Mouse (Mus musculus) forebrain, embryonic 11.5 days (tissue): ENCODE results near the gene Igfbp5. TPM values are rescaled to one million over a fixed set of nuclear protein-coding genes. Genes with fewer than 3 reads are reported as not detected.
A peak's percentile ranks its signal among the peaks of the same experiment; 100 is the strongest.

Experiments
- ATAC-seq: fragments of 200-750 bp; cut with Nextera tagmentation; replicated peaks from 2 replicates; pipeline ENCODE4 v1.8.0; 2017; ENCODE audit warnings: moderate TSS enrichment; ENCODE audit not compliant: low FRiP score
- DNase-seq: peaks from one replicate; pipeline ENCODE4 v3.0.0-alpha.2; 2017; ENCODE audit warnings: low spot score
- H3K27ac ChIP-seq: fragments of 300-500 bp; sonication (generic); 2 replicates; pipeline ENCODE4 v1.5.1; 2014; ENCODE audit warnings: low read depth, low read length
- H3K27me3 ChIP-seq: fragments of 300-500 bp; sonication (generic); 2 replicates; pipeline ENCODE4 v1.6.1; 2014; ENCODE audit warnings: mild to moderate bottlenecking, low read length, mixed read lengths; ENCODE audit not compliant: control insufficient read depth, insufficient read depth
- H3K36me3 ChIP-seq: fragments of 300-500 bp; sonication (generic); 2 replicates; pipeline ENCODE4 v1.6.1; 2014; ENCODE audit warnings: mild to moderate bottlenecking, low read length, moderate library complexity, mixed read lengths; ENCODE audit not compliant: control insufficient read depth, insufficient read depth
- H3K4me1 ChIP-seq: fragments of 300-500 bp; sonication (generic); replicated peaks from 2 replicates; pipeline ENCODE4 v1.6.1; 2014; ENCODE audit warnings: low read length, mixed read lengths; ENCODE audit not compliant: control insufficient read depth, insufficient read depth
- H3K4me2 ChIP-seq: fragments of 300-500 bp; sonication (generic); 2 replicates; pipeline ENCODE4 v1.6.1; 2014; ENCODE audit warnings: low read depth, mild to moderate bottlenecking, low read length, moderate library complexity, mixed read lengths; ENCODE audit not compliant: severe bottlenecking
- H3K4me3 ChIP-seq: fragments of 300-500 bp; sonication (generic); 2 replicates; pipeline ENCODE4 v1.5.1; 2014; ENCODE audit warnings: low read depth, low read length
- H3K9ac ChIP-seq: fragments of 300-500 bp; sonication (generic); 2 replicates; pipeline ENCODE4 v1.6.1; 2014; ENCODE audit warnings: low read length
- H3K9me3 ChIP-seq: fragments of 300-500 bp; sonication (generic); 2 replicates; pipeline ENCODE4 v1.6.1; 2016; ENCODE audit warnings: low read length, mixed read lengths; ENCODE audit not compliant: control insufficient read depth
- WGBS: fragments of 180-500 bp; shearing (Covaris S2); extraction: QIAGEN DNeasy Blood & Tissue Kit; methylation state at CpG from one replicate; pipeline ENCODE4 v1.1.7; 2014; 5-methylcytosine and 5-hydroxymethylcytosine counted together
- polyA plus RNA-seq: library from polyadenylated mRNA; unstranded; fragments of >200 nt; fragmentation: Nextera tagmentation; extraction: Ambion mirVana; gene quantifications from 2 replicates; pipeline ENCODE4 v1.2.1, GENCODE M21; 2014

Igfbp5 gene
- polyA plus RNA-seq, 1 experiment from 2014 or later = 35.7 TPM

GRCm38 (mm10) chr1:72826931-72827330 lies 47.8 kb downstream of the Igfbp5 start:
- no peaks in the 10 kb centered on the region for H3K27me3 ChIP-seq
- no peak for ATAC-seq
- no peak for DNase-seq
- peaks cover 15% of the 10 kb centered on the region for H3K36me3 ChIP-seq
- peak overlapping the region; percentile 89 for H3K4me3 ChIP-seq
- peak overlapping the region; percentile 86 for H3K9ac ChIP-seq
- H3K4me1 ChIP-seq = peaks cover 11% of the 10 kb centered on the region; the same call in 1 of the 2 replicates
- under 1% methylated on average over 7 of the region's 7 CpGs for WGBS
- peak overlapping the region; percentile 93 for H3K4me2 ChIP-seq
- H3K9me3 ChIP-seq = no peaks in the 10 kb centered on the region
- peak overlapping the region; percentile 95 for H3K27ac ChIP-seq

GRCm38 (mm10) chr1:72826446-72826845 lies 48.2 kb downstream of the Igfbp5 start:
- no peaks in the 10 kb centered on the region for H3K27me3 ChIP-seq
- 0% methylated on average over 6 of the region's 6 CpGs for WGBS
- no peaks in the 10 kb centered on the region for H3K9me3 ChIP-seq
- H3K27ac ChIP-seq = peak overlapping the region; percentile 95
- H3K9ac ChIP-seq = peak overlapping the region; percentile 86
- DNase-seq (peak; percentile 77), ATAC-seq (no peak; the same call in 1 of the 2 replicates)
- peaks cover 15% of the 10 kb centered on the region for H3K36me3 ChIP-seq
- H3K4me1 ChIP-seq = peaks cover 11% of the 10 kb centered on the region; the same call in 1 of the 2 replicates
- H3K4me2 ChIP-seq = peak overlapping the region; percentile 93
- H3K4me3 ChIP-seq = peak overlapping the region; percentile 89

DNA sequence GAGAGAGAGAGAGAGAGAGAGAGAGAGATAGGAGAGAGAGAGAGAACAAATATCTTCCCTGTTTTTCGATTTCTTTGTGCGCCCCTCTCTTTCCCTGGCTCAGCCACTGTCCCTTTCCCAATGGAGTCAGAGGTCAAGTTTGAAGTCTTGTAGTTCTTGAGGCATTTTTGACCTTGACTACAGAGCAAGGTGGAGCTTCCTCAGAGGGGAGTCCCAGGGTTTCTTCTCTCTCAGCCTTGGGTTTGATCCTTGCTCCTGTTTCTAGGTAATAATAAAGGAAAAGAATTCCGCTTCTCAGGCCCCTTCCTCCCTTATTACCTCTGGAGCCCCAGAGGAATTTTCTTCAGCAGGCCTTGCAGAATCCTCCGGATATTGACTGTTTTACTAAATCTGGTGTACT lies 48.8 kb downstream of the Igfbp5 start:
- H3K27me3 ChIP-seq = no peaks in the 10 kb centered on the region
- under 1% methylated on average over 4 of the region's 4 CpGs for WGBS
- peaks cover 12% of the 10 kb centered on the region for H3K36me3 ChIP-seq
- DNase-seq (no peak), ATAC-seq (no peak)
- H3K4me1 ChIP-seq = peaks cover 11% of the 10 kb centered on the region; the same call in 1 of the 2 replicates
- H3K4me3 ChIP-seq = peak overlapping the region; percentile 89
- peak overlapping the region; percentile 93 for H3K4me2 ChIP-seq
- H3K9ac ChIP-seq = peak overlapping the region; percentile 86
- H3K9me3 ChIP-seq = no peaks in the 10 kb centered on the region
- peak overlapping the region; percentile 95 for H3K27ac ChIP-seq

- Histone ChIP-seq H3K36me3 (peaks cover 7% of the 10 kb centered on the region; the same call in 1 of the 2 replicates), H3K27ac (peak overlapping the region; percentile 95), H3K27me3 (no peaks in the 10 kb centered on the region), H3K4me3 (peak overlapping the region; percentile 89), H3K4me2 (peak overlapping the region; percentile 93), H3K9me3 (no peaks in the 10 kb centered on the region), H3K9ac (peak overlapping the region; percentile 86), H3K4me1 (peaks cover 11% of the 10 kb centered on the region; the same call in 1 of the 2 replicates)
- WGBS = under 1% methylated on average over 20 of the region's 20 CpGs
- DNase-seq (peak; percentile 65), ATAC-seq (no peak)
These were observed 49.4 kb downstream of the Igfbp5 start for GRCm38 (mm10) chr1:72825286-72825685.

DNA sequence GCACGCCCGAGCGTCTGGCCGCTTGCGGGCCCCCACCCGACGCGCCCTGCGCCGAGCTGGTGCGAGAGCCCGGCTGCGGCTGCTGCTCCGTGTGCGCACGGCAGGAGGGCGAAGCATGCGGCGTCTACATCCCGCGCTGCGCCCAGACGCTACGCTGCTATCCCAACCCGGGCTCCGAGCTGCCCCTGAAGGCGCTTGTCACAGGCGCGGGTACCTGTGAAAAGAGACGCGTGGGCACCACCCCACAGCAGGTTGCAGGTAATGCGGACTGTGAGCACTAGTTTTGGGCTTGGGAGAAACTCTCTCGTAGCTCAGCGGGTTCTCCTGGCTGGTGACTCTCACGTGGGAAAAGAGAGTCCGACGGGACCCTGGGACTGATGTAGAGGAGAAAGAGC lies 50.0 kb downstream of the Igfbp5 start:
- Histone ChIP-seq H3K9me3 (no peaks in the 10 kb centered on the region), H3K9ac (peak overlapping the region; percentile 86), H3K4me1 (peaks cover 11% of the 10 kb centered on the region; the same call in 1 of the 2 replicates), H3K4me2 (peak overlapping the region; percentile 93), H3K27me3 (no peaks in the 10 kb centered on the region), H3K27ac (peak overlapping the region; percentile 95), H3K4me3 (peak overlapping the region; percentile 89), H3K36me3 (peaks cover 2% of the 10 kb centered on the region; the same call in 1 of the 2 replicates)
- ATAC-seq (peak; percentile 47), DNase-seq (no peak)
- WGBS = under 1% methylated on average over 33 of the region's 37 CpGs

DNA sequence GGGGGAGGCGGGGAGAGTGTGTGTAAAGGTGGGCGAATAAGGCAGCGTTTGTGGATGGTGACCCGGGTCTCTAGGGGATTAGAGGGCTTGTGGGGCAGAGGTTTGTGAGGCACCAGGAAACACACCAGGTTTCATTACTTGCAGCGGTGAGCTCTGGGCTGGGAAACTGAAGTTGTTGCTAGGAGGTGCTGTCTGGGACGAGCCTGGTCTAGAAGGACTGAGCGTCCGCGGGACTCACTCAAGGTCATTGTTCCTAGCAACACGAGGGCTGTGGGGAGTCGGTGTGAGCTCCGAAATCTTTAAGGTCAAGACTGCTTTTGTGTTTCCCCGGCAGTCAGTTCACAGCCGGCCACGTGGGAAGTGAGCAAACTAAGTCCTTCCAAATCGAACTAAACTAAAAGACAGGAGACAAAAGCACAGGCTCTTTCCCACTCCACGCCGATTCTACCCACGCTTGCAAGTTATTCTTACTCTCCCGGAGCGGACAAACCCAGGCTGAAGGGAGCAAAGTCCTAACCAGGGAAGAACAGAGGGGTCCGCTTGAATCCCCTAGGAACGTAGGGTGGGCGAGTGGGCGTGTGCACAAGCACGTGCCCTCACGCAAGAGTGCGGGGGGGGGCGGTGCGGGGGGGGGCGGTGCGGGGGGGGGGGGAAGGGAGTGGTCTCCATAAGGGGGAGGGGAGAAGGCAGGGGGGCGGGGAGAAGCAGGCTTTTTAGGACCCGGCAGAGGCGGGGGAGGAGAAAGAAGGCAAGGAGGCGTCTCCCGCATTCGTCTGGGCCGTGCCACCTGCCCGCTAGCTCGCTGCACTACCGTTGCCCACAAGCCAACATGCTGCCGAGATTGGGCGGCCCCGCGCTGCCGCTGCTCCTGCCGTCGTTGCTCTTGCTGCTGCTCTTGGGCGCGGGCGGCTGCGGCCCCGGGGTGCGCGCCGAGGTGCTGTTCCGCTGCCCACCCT lies 50.7 kb downstream of the Igfbp5 start, which contains the start of gene Igfbp2:
Gene Igfbp2 (plus strand): TSS at position 753 of the 956 bp plus-strand sequence.
- DNase-seq = peak; percentile 92
- no peaks in the 10 kb centered on the region for H3K27me3 ChIP-seq
- peak within 1 kb of the TSS; percentile 93 for H3K4me2 ChIP-seq
- peak; percentile 83 for ATAC-seq
- peaks cover 11% of the 10 kb centered on the region; the same call in 1 of the 2 replicates for H3K4me1 ChIP-seq
- H3K36me3 ChIP-seq = peaks cover 2% of the 10 kb centered on the region; the same call in 1 of the 2 replicates
- peak within 1 kb of the TSS; percentile 95 for H3K27ac ChIP-seq
- peak within 1 kb of the TSS; percentile 86 for H3K9ac ChIP-seq
- H3K9me3 ChIP-seq = no peaks in the 10 kb centered on the region
- H3K4me3 ChIP-seq = peak within 1 kb of the TSS; percentile 89
- WGBS = under 1% methylated on average over 43 of the region's 58 CpGs

DNA sequence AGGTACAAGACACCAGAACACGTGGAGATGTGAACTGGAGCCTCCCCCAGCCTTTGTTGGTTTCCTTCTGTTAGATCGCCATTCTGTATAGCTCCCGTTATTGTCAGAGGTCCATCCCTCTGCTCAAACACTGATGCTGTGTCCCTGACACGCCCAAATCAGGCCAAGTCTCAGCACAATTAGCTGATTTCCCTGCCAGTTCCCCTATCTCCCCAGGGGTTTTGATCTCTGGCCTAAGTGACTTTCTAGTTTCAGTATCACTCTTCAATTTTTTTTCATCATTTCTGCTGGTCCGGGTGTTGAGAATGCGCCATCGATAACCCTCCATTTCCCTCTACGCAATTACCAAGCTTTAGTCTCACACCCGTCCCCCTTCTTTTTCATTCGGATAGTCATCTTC lies 51.8 kb downstream of the Igfbp5 start:
- H3K4me2 ChIP-seq = no peak overlapping the region
- ATAC-seq = no peak
- no peaks in the 10 kb centered on the region for H3K27me3 ChIP-seq
- peaks cover 8% of the 10 kb centered on the region; the same call in 1 of the 2 replicates for H3K4me1 ChIP-seq
- no peaks in the 10 kb centered on the region for H3K36me3 ChIP-seq
- no peak for DNase-seq
- no peak overlapping the region for H3K4me3 ChIP-seq
- H3K27ac ChIP-seq = peak overlapping the region; percentile 95
- WGBS = 47% methylated on average over 10 of the region's 10 CpGs
- H3K9me3 ChIP-seq = no peaks in the 10 kb centered on the region
- H3K9ac ChIP-seq = no peak overlapping the region; the same call in 1 of the 2 replicates

DNA sequence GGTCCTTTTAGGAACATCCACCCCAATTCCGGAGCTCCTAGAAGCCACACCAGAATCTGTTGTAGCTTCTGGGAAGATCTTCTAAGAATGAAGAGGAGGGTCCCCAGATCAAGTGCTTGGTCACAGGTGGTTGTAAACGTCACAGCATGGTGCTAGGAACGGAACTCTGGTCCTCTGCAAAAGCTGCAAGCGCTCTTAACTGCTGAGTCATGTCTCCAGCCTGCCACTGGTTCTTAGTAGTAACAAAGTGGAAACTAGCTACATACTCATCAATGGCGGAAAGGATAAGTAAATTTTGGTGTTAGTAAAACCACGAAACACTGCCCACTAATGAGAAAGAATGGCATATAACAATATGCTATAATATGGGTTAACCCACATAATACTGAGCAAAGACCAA lies 54.7 kb downstream of the Igfbp5 start:
- WGBS = 84% methylated on average over 6 of the region's 6 CpGs
- Histone ChIP-seq H3K4me2 (no peak overlapping the region), H3K4me1 (peaks cover 7% of the 10 kb centered on the region; the same call in 1 of the 2 replicates), H3K9ac (no peak overlapping the region), H3K27me3 (no peaks in the 10 kb centered on the region), H3K36me3 (no peaks in the 10 kb centered on the region), H3K4me3 (no peak overlapping the region), H3K27ac (no peak overlapping the region), H3K9me3 (no peaks in the 10 kb centered on the region)
- ATAC-seq = no peak
- DNase-seq = no peak
